Mouse (Mus musculus) urinary bladder, postnatal 14 days (tissue): ENCODE measurements around the gene Senp8.

Experiments used
- DNase-seq: peaks from one replicate; pipeline ENCODE4 v3.0.0; 2021; ENCODE audit warnings: low spot score

Gene Senp8

GRCm38 (mm10) chr9:59716275-59716898 lies 34.1 kb downstream of the Senp8 start:
- no peak for DNase-seq

GRCm38 (mm10) chr9:59709225-59709624 lies 41.3 kb downstream of the Senp8 start:
- peak; percentile 69 for DNase-seq

- no peak for DNase-seq
These were observed 43.4 kb downstream of the Senp8 start for GRCm38 (mm10) chr9:59706850-59707825.

- no peak for DNase-seq
These were observed 47.4 kb downstream of the Senp8 start for GRCm38 (mm10) chr9:59703099-59703498.

GRCm38 (mm10) chr9:59701094-59701493 lies 49.4 kb downstream of the Senp8 start:
- no peak for DNase-seq

- no peak for DNase-seq
These were observed 54.1 kb downstream of the Senp8 start for GRCm38 (mm10) chr9:59696381-59696780.

- no peak for DNase-seq
These were observed 55.1 kb downstream of the Senp8 start for GRCm38 (mm10) chr9:59695451-59695813.

GRCm38 (mm10) chr9:59694571-59695450 lies 55.7 kb downstream of the Senp8 start:
- no peak for DNase-seq

- DNase-seq = peak; percentile 42
These were observed 58.4 kb downstream of the Senp8 start for GRCm38 (mm10) chr9:59692145-59692544.

- DNase-seq = peak; percentile 85
These were observed 58.8 kb downstream of the Senp8 start for GRCm38 (mm10) chr9:59691635-59692094.

- DNase-seq = peak; percentile 28
These were observed 63.0 kb downstream of the Senp8 start for GRCm38 (mm10) chr9:59687416-59688046.
